ENCODE assay signal across 13 mouse cellular contexts in the genomic region with DNA sequence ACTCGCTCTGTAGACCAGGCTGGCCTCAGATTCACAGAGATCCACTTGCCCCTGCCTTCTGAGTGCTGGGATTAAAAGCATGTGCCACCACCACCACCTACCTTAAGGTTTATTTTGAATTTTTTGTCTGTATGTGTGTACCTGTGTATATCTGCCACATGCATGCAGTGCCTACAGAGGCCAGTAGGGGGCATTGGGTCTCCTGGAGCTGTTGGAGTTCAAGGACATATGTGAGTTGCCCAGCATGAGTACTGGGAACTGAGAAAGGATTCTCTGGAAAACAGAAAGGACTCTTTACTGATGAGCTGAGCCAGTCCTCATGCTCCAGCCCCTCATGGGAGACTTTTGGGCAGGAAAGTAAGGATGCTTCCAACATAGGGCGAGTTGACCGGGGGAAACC. TPM values are rescaled to one million over a fixed set of nuclear protein-coding genes. Genes with fewer than 3 reads are reported as not detected.
DNase-seq lines count a peak whose midpoint lies in the region; ATAC-seq and TF ChIP-seq lines count a peak whose summit lies in the region.
"Had no signal": no experiment of that assay in that cellular context is flagged by ENCODE, and none has a peak within 500 bp of the region (broad histone marks: within the 10 kb centered on the region; RNA-seq: fewer than 3 reads in every experiment).

No protein-coding gene starts in this region.

- 0 out of 2 replicates have a peak, but pooled peaks have one; percentile 2 for TF ChIP-seq CTCF in heart, postnatal 0 days (IDR thresholded peaks at IDR 0.05; ENCODE audit: low read depth)
- TF ChIP-seq CTCF in lung, embryonic 14.5 days (IDR thresholded peaks at IDR 0.05; ENCODE audit: low read depth): peak; percentile 45
- TF ChIP-seq CTCF in E14TG2a.4 (conservative IDR thresholded peaks at IDR 0.05; ENCODE audit: low read length): peak; percentile 93

- TF ChIP-seq EP300 in heart, postnatal 0 days (IDR thresholded peaks at IDR 0.05; ENCODE audit: low read depth): no peak

- intact Hi-C loops in heart, postnatal 36 days (cut with DNase I): no loop called here

- no peaks in the 10 kb centered on the region for H3K9me3 ChIP-seq in heart, postnatal 0 days (replicated peaks; ENCODE audit: control insufficient read depth, low read length)
- no peaks in the 10 kb centered on the region for H3K9me3 ChIP-seq in lung, embryonic 14.5 days (ENCODE audit: low read depth, low read length)
- no peaks in the 10 kb centered on the region for H3K9me3 ChIP-seq in E14TG2a.4 (ENCODE audit: low read length)

- H3K4me1 ChIP-seq in heart, postnatal 0 days (ENCODE audit: control insufficient read depth, insufficient read depth): peaks cover 4% of the 10 kb centered on the region; the same call in 1 of the 2 replicates
- no peaks in the 10 kb centered on the region for H3K4me1 ChIP-seq in lung, embryonic 14.5 days (ENCODE audit: insufficient read depth)
- H3K4me1 ChIP-seq in E14TG2a.4 (replicated peaks; ENCODE audit: low read depth, low read length): peaks cover 61% of the 10 kb centered on the region

- ATAC-seq in heart, postnatal 0 days (ENCODE audit: insufficient read depth, low read depth): no peak
- ATAC-seq in lung, embryonic 14.5 days (ENCODE audit: insufficient read depth): no peak

- H3K4me3 ChIP-seq in heart, postnatal 0 days (ENCODE audit: low read depth, low read length): no peak overlapping the region
- H3K4me3 ChIP-seq in lung, embryonic 14.5 days (ENCODE audit: low read depth, low read length): no peak overlapping the region
- no peak overlapping the region for H3K4me3 ChIP-seq in E14TG2a.4 (replicated peaks; ENCODE audit: low read length)
- H3K4me3 ChIP-seq: liver, embryonic 13.5 days had no signal

- no peaks in the 10 kb centered on the region for H3K27me3 ChIP-seq in heart, postnatal 0 days (ENCODE audit: control insufficient read depth, insufficient read depth, low read length)
- no peaks in the 10 kb centered on the region for H3K27me3 ChIP-seq in lung, embryonic 14.5 days (ENCODE audit: insufficient read depth, low read length)
- no peaks in the 10 kb centered on the region for H3K27me3 ChIP-seq in E14TG2a.4 (ENCODE audit: insufficient read depth, low read length)
- H3K27me3 ChIP-seq: liver, embryonic 13.5 days had no signal

- no peak overlapping the region for H3K27ac ChIP-seq in heart, postnatal 0 days (ENCODE audit: low read depth)
- H3K27ac ChIP-seq in lung, embryonic 14.5 days (ENCODE audit: low read depth): no peak overlapping the region
- H3K27ac ChIP-seq: liver, embryonic 13.5 days had no signal

- DNase-seq in heart, postnatal 0 days (ENCODE audit: low spot score): no peak
- no peak for DNase-seq in heart, postnatal 36 days
- DNase-seq in lung, embryonic 14.5 days: no peak
- no peak for DNase-seq in lung, postnatal 25 days (ENCODE audit: low spot score)
- DNase-seq in induced T-regulatory cell, adult 2 months (ENCODE audit: low read depth): peak; percentile 59
- no peak for DNase-seq in kidney, postnatal 14 days
- no peak for DNase-seq in layer of hippocampus, postnatal 14 days (ENCODE audit: low spot score in 2 of 2)
- DNase-seq: adrenal gland, adult 2 months; heart, adult 11 months; heart, postnatal 14 days; liver, embryonic 13.5 days; right cerebral cortex, postnatal 14 days had no signal

- no peak overlapping the region for H3K9ac ChIP-seq in heart, postnatal 0 days (replicated peaks; ENCODE audit: low read depth, low read length)
- H3K9ac ChIP-seq in lung, embryonic 14.5 days: no peak overlapping the region
- H3K9ac ChIP-seq: liver, embryonic 13.5 days had no signal

- H3K4me2 ChIP-seq in heart, postnatal 0 days (ENCODE audit: low read depth, low read length): no peak overlapping the region
- no peak overlapping the region for H3K4me2 ChIP-seq in lung, embryonic 14.5 days
- H3K4me2 ChIP-seq: liver, embryonic 13.5 days had no signal

- WGBS in heart, postnatal 0 days: 91% methylated on average over 3 of the region's 3 CpGs
- WGBS in lung, embryonic 14.5 days: 90% methylated on average over 3 of the region's 3 CpGs

- H3K36me3 ChIP-seq in heart, postnatal 0 days (replicated peaks; ENCODE audit: control insufficient read depth, insufficient read depth, low read length): peaks cover 45% of the 10 kb centered on the region
- peaks cover 37% of the 10 kb centered on the region for H3K36me3 ChIP-seq in lung, embryonic 14.5 days (ENCODE audit: insufficient read depth)
- peaks cover 10% of the 10 kb centered on the region for H3K36me3 ChIP-seq in E14TG2a.4 (ENCODE audit: insufficient read depth, low read length)

RNA-seq across cellular contexts. Expression of gene Hmgcl, which starts 5.3 kb away (rescaled TPM):
- 44.3 and 48.8 TPM in 2 replicates for total RNA-seq in heart, postnatal 0 days (2014; rRNA removed; ENCODE audit: low replicate concordance)
- polyA plus RNA-seq in heart, postnatal 0 days (2015; fragmentation: Nextera tagmentation; extraction: Ambion mirVana): 97.5 and 101 TPM in 2 replicates
- total RNA-seq in heart, postnatal 36 days (2021): 10 to 100 TPM; 72.7 to 86.8 TPM
- polyA plus RNA-seq in lung, embryonic 14.5 days (2014; fragmentation: Nextera tagmentation; extraction: Ambion mirVana): 71.7 and 78.1 TPM in 2 replicates
- 10 to 100 TPM; 31.3 to 35.0 TPM for total RNA-seq in layer of hippocampus, postnatal 14 days (2021)

RNA-seq across cellular contexts. Expression of gene Gale, which starts 12.0 kb away (rescaled TPM):
- total RNA-seq in heart, postnatal 0 days (2014; rRNA removed; ENCODE audit: low replicate concordance): 6.7 and 18.2 TPM in 2 replicates
- polyA plus RNA-seq in heart, postnatal 0 days (2015; fragmentation: Nextera tagmentation; extraction: Ambion mirVana): 10.4 and 11.8 TPM in 2 replicates
- total RNA-seq in heart, postnatal 36 days (2021): 1 to 10 TPM in 1 of 2 experiments, under 1 TPM in 1; 0.94 to 1.9 TPM
- polyA plus RNA-seq in lung, embryonic 14.5 days (2014; fragmentation: Nextera tagmentation; extraction: Ambion mirVana): 27.0 and 30.3 TPM in 2 replicates
- 10 to 100 TPM; 26.9 to 29.0 TPM for total RNA-seq in layer of hippocampus, postnatal 14 days (2021)

RNA-seq across cellular contexts. Expression of gene Lypla2, which starts 20.9 kb away (rescaled TPM):
- total RNA-seq in heart, postnatal 0 days (2014; rRNA removed; ENCODE audit: low replicate concordance): 53.0 and 58.4 TPM in 2 replicates
- polyA plus RNA-seq in heart, postnatal 0 days (2015; fragmentation: Nextera tagmentation; extraction: Ambion mirVana): 63.3 and 66.8 TPM in 2 replicates
- 10 to 100 TPM; 33.3 to 34.7 TPM for total RNA-seq in heart, postnatal 36 days (2021)
- 117 and 132 TPM in 2 replicates for polyA plus RNA-seq in lung, embryonic 14.5 days (2014; fragmentation: Nextera tagmentation; extraction: Ambion mirVana)
- total RNA-seq in layer of hippocampus, postnatal 14 days (2021): 100 to 1,000 TPM; 107 to 111 TPM

RNA-seq across cellular contexts. Expression of gene Fuca1, which starts 31.0 kb away (rescaled TPM):
- 24.3 and 30.3 TPM in 2 replicates for total RNA-seq in heart, postnatal 0 days (2014; rRNA removed; ENCODE audit: low replicate concordance)
- polyA plus RNA-seq in heart, postnatal 0 days (2015; fragmentation: Nextera tagmentation; extraction: Ambion mirVana): 48.4 and 50.4 TPM in 2 replicates
- 10 to 100 TPM; 31.0 to 31.4 TPM for total RNA-seq in heart, postnatal 36 days (2021)
- polyA plus RNA-seq in lung, embryonic 14.5 days (2014; fragmentation: Nextera tagmentation; extraction: Ambion mirVana): 65.1 and 72.7 TPM in 2 replicates
- total RNA-seq in layer of hippocampus, postnatal 14 days (2021): 10 to 100 TPM; 48.9 to 52.6 TPM

RNA-seq across cellular contexts. Expression of gene Pithd1, which starts 35.6 kb away (rescaled TPM):
- total RNA-seq in heart, postnatal 0 days (2014; rRNA removed; ENCODE audit: low replicate concordance): 24.4 and 35.7 TPM in 2 replicates
- polyA plus RNA-seq in heart, postnatal 0 days (2015; fragmentation: Nextera tagmentation; extraction: Ambion mirVana): 29.5 and 30.7 TPM in 2 replicates
- 10 to 100 TPM; 19.8 to 22.2 TPM for total RNA-seq in heart, postnatal 36 days (2021)
- 54.6 and 61.5 TPM in 2 replicates for polyA plus RNA-seq in lung, embryonic 14.5 days (2014; fragmentation: Nextera tagmentation; extraction: Ambion mirVana)
- total RNA-seq in layer of hippocampus, postnatal 14 days (2021): 10 to 100 TPM; 86.8 to 90.1 TPM

Comparison
In these comparisons a context has a peak if more than half of its experiments do, and no peak if none do; other contexts are left out.
1. CTCF ChIP-seq: peak in every context shown above with its lines; median percentile 93 in E14TG2a.4; 45 in lung, embryonic 14.5 days; 2 in heart, postnatal 0 days.